Mouse (Mus musculus) olfactory bulb, adult 2 months (tissue): ENCODE measurements around the gene Inpp4a.

Experiments used
- CTCF ChIP-seq: fragments of 200-500 bp; IDR thresholded peaks from 2 replicates; pipeline ENCODE4 v1.5.1; 2012; ENCODE audit warnings: low read depth, mild to moderate bottlenecking, low read length, moderate library complexity; ENCODE audit not compliant: insufficient read depth
- POLR2A ChIP-seq: fragments of 200-500 bp; IDR thresholded peaks from 2 replicates; pipeline ENCODE4 v1.6.1; 2012; ENCODE audit warnings: mild to moderate bottlenecking, low read depth, low read length, moderate library complexity; ENCODE audit not compliant: insufficient read depth

- TF ChIP-seq CTCF: no peak
- no peak for TF ChIP-seq POLR2A
Observed at GRCm38 (mm10) chr1:37286556-37286955, 13.1 kb upstream of the Inpp4a start.
